Mouse (Mus musculus): ENCODE data around the gene Snn.
"Not testable (repeated sequence)": the region's sequence is repeated elsewhere in the genome, so short reads cannot be mapped to it uniquely, and the experiment has no call there.

Snn gene

DNA sequence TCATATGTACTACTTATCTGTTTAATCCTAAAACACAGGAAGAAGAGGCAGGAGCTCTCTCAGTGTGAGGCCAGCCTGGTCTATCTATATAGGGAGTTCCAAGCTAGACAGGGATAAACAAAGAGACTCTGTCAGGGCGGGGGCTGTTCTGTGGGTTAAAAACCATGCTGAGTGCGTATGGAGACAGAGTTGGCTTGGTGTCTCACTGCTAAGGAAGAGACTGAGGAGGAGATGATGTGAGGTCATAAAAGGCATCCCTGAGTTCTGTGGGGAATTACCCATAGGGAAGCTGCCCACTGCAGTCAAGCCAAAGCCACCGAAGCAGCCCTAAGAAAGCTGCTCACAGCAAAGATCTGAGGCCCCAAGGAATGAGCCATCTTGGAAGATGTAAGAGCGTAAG is at the start of gene Snn:
TSS of gene Snn (plus strand) at position 301 of the 400 bp plus-strand sequence.
- no peak for DNase-seq (ENCODE audit: low spot score in 2 of 2)

DNA sequence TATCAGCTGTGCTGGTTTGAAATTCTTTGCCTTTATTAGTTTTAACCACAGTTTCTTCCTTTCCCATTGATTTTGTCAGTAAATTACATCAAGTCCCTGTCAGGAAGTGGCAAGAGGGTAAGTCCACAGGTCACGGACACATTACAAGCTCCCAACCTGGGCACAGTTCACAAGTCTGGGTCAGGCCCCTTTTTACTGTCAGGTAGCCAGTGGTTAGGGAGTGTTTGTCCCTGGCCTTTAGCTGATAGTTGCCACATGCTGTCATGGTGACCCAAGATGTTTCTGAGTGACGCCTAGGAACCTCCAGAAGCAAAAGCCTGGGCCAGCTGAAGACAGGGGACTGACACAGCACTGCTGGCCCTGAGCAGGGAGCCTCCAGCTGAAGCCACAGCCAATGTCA is 49.5 kb upstream of the Snn start:
- no peak for DNase-seq (ENCODE audit: low spot score in 2 of 2)

DNA sequence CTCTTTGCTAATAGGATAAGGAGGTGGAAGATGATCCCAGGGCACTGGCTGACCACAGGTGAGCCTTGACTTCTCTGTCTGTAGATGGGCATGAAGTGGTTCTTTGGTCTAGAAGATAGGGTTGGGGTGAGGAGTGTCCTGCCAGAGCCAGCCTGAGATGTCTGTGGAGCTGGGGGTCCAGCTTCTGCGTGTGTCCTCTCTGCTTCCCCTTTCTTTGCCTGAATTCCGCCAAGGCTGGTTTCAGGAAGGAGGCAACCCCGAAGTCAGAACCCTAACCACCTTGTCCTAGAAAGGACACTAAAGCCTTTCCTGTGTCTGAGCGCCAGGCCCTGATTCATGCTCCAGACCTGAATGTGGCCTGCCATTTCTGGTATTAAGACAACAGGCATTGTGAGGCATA is 48.8 kb upstream of the Snn start:
- DNase-seq (ENCODE audit: low spot score in 2 of 2) = no peak

DNA sequence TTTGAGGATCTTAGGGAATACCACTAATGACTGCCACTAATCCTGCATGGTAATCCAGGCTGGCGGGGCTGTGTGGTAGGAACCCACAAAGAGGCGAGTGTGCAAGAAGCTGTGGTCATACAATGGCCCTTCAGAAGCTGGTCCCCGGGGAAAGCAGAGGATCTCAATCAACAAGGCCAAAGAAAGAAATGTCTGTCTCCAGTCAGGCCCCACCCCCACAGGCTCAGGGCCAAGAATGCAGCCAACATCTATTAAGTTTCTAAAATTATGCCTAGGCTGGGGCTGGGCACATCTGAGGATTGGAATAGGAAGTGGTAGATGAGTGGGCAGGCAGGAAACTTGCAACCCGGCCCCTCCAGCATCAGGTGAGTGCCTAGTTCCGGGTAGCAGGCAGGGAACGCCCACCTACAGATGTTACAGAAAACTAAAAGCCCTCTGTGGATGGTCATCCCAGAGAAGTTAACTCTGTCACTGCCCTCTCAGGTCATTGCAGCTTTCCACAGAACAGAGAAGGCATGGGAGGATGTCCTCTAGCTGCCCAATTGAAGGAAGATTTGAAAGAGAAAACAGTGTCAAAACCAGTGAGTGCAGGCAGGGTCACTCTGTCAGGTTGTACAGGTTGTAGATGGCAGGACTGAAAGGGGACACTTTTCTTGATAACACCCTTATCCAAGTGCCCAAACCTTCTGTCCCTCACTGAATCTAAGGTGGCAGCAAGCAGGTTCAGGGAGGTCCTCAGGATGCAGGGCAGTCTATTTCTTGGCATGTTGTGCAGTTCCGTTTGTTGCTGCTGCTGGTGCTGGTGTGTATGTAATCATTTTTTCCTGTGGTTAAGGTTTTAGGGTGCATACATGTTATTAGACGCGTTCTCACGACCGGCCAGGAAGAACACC is 47.9 kb upstream of the Snn start:
- peak in 1 of 2 experiments; percentile 37 for DNase-seq (ENCODE audit: low spot score in 2 of 2)

DNA sequence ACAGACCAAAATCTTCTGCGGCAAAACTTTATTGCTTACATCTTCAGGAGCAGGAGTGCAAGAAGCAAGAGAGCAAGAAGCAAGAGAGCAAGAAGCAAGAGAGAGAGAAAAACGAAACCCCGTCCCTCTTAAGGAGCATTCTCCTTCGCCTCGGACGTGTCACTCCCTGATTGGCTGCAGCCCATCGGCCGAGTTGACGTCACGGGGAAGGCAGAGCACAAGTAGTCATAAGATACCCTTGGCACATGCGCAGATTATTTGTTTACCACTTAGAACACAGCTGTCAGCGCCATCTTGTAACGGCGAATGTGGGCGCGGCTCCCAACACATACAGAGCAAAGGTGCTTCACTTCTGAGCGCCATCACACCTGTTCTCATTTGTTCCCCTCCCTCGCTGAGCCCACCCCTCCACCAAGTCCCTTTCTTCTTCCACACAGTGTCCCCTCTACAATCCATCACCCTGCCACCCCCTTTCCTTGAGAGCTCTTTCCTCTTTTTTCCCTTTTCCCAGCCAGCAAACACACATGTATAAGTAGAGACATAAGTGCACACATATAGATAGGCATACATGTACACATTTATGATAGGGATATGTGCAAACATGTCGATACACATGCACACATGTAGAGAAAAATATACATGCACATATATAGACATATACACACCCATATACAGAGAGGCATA is 47.1 kb upstream of the Snn start:
- not testable (repeated sequence) for DNase-seq (ENCODE audit: low spot score in 2 of 2)

DNA sequence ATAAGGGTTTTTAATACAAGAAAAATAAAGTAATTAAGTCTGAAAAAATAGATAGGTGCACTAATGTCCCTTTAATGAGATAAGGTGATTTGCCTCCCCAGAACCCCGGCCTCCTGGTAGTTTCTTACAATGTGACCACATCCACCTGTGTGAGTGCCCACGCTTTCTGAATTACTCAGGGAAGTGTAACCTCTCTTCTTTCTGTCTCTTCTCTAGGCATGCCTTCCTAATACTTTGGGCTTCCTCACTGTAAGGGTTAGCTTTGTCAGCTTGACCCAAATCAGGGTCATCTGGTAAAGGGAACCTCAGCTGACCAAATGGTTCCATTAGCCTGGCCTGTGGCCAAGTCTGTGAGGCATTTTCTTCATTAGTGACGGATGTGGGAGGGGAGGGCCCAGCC is 46.3 kb upstream of the Snn start:
- DNase-seq (ENCODE audit: low spot score in 2 of 2) = no peak

DNA sequence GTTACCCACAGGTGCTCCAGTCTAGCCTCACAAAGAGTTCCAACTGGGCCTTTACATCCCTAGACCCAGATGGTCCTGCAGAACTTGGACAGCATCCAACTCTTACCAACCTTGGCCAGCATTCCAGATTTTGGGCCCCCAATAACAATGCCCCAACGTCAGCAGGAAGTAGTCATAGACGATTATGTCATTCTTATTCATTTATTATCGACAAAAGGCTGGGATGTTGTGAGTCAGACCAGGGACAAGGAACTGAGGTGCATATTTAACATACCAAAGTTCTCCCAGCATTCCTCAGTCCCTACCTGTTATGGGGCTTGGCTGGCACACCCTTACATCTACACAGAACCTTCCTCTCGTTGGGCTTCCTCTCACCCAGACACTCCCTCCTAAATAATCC is 44.4 kb upstream of the Snn start:
- no peak for DNase-seq (ENCODE audit: low spot score in 2 of 2)

DNA sequence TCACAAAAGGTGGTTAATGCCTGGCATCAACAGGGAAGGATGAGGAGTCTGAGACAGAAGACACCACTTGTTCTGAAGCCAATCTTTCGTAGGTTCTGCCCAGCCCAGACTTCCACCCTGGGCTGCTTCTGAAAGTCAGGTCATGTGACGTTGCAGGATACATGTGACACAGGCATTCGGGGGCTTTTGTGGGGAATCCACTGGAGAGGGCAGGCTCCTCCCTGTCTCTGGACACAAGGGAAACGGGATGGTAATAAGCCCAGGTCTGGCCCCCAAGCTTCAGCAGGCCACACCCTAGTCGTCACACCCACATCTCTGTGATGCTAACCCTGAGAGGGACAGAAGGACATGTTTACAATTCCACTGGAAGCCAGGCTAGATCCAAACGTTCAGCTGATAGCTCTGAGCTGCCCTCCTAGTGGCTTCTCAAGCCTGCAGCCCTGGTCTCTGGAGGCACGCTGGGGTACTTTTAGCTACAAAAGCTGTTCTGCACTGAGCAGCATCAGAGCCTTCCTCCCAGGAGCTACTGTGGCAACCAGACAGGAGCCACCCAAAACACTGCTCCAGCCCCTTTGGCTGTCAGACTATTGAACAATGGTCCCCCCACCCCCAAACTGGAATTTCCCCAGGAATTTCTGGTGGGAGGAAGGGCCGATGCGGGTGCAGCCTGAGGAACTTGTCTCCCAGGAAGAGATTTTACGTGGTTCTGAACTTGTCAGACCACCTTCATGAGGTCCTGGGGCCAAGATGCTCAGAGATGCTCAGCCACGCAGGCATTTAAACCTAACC is 42.7 kb upstream of the Snn start:
- DNase-seq (ENCODE audit: low spot score in 2 of 2) = no peak

DNA sequence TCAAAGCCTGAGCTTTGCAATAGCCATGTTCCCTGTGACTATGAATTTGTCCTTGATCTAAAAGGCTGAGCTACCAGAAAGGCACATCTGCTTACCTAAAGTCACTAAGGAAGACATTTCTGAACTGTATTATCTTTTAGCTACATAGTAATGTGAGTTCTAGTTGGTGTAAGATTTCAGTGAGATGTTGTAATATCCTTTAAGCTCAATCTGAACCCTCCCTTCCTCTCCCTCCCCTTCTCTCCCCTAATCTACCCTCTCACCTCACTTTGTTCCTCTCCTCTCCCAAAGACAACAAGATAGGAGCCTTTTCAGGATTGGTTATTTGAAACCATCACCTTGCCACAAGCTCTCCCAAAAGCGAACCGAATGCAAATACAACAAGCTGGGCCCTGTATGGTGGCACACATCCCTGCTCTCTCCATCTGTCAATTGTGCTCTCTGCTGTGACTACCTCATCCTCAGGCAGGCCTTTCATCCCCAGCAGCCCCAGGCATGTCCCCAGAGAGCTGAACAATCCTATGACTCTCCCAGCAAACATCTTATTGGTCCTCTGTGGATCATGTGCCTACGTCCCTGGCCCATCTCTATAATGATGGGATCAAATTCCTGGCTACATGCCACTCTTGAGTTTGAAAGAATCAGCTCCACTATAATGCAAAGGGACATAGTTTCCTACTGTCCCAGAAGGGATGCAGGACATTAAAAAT is 39.2 kb upstream of the Snn start:
- no peak for DNase-seq (ENCODE audit: low spot score in 2 of 2)

DNA sequence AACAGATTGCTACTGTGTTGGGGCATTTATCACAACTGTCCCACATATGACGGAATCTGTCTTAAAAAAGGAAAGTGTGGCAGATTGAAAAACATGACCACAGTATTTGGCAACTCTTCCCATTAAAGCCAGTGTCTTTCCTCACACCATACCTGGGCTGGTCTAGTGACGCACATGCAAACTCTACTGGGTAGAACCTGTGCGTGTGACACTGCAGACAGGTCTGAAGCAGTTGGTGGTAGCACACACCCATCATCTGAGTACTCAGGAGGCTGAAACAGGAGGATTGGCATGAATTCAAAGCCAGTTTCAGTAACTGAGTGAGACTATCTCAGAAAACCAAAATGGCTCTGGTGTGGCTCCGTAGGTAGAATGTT is 38.6 kb upstream of the Snn start:
- no peak for DNase-seq (ENCODE audit: low spot score in 2 of 2)

DNA sequence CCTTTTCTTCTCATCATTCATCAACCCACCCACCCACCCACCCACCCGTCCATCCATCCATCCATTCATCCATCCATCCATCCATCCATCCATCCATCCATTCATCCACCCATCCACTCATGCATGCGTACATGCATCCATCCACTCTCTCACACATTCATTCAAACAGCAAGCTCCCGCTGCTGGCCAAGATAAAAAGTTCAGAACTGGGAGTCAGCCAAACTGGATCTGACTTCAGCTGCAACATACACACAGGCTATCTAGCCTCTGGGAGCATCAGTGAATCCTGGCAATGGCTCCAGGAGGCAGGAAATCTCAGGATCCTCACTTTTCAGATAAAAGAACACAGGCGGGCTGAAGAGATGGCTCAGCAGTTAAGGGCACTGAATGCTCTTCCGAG is 37.1 kb upstream of the Snn start:
- no peak for DNase-seq (ENCODE audit: low spot score in 2 of 2)

DNA sequence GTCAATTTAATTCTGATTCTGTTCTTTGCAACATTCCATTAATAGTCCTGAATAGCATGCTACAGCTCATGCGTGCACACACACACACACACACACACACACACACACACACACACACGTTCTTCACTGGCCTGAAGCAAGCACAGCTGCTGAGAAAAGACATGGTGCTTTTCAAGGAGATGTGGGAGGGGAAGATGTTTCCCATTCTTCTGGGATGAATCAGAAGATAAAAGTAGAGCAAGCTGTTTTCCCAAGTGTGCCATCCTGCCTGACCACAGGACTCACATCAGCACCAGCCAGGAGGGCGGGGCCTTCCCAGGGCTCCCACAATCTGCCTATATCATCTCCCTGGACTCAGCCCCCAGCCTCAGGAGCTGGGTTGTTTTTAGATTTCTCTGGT is 35.9 kb upstream of the Snn start:
- DNase-seq (ENCODE audit: low spot score in 2 of 2) = no peak

DNA sequence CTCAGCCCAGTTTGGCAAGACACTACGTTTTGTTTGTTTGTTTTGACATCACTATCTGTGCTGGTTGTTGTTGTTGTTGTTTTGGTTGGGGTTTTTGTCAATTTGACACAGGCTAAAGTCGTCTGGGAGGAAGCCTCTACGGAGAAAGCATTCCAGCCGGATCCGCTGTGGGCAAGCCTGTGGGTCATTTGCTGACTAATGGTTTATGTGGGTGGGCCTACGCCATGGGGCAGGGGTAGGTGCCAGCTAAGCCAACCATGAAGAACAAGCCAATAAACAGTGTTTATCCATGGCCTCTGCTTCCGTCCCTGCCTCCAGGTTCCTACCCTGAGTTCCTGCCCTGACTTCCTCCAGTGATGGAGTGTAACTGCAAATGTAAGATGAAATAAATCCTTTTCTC is 32.5 kb upstream of the Snn start:
- no peak for DNase-seq (ENCODE audit: low spot score in 2 of 2)

DNA sequence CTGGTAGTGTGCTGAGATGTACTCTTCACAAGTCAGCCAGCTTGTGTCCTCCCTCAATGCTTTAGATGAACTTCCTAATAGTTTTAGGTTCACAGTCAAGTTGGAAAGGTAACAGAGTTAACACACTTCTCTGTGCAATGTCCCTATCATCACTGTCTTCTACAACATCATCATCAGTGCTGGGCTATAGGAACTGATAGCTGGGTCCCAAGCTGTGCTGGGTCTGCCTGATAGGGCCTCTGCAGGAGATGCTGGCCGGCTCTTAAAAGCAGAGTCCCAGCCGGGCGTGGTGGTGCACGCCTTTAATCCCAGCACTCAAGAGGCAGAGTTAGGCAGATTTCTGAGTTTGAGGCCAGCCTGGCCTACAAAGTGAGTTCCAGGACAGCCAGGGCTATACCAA is 29.9 kb upstream of the Snn start:
- no peak for DNase-seq (ENCODE audit: low spot score in 2 of 2)

DNA sequence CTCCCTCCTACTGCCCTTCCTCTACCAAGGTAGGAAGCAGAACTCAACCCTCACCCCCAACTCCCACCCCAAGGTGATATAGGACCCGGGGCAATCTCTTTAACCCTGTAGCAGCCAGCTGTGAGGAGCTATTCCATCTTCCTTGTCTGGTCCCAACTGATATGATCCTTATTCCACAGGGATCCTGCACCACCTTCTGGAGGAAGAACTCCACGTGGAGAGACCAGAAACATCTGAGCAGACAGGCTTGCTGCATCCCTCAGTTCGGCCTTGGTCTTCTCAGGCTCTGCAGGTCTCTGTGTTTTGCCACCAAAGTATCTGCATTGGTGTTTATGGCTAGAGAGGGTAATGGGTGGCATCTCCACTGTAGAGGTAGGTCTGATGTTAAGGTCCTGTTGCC is 29.4 kb upstream of the Snn start:
- DNase-seq (ENCODE audit: low spot score in 2 of 2) = no peak

DNA sequence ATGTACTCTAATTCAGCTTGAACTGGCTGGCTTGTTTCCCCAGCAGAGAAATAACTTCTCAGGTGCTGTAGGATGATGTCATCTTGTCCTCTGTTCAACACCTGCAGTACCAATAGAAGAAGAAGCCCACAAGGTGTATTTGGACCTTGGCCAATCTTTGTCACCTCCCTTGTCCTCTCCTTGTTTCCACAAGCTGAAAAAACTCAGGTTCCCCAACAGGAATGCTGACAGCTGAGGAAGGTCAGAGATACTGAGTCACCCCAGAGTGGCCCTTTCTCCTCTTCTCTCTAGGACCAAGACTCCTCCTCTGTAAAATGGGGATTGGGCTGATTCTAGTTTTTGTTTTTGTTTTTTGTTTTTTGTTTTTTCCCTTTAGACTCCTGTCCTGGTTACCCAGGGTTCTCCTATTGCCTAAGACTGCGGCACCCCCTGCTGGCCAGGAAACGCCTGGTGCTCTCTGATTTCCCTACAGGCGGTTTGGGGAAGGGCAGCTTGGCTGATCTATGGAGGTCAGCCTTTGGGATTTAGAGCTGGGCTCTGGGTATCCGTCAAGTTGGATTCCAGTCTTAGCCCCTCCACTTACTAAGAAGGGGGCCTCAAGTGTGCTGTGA is 26.4 kb upstream of the Snn start:
- DNase-seq (ENCODE audit: low spot score in 2 of 2) = peak; percentile 71 to 80

DNA sequence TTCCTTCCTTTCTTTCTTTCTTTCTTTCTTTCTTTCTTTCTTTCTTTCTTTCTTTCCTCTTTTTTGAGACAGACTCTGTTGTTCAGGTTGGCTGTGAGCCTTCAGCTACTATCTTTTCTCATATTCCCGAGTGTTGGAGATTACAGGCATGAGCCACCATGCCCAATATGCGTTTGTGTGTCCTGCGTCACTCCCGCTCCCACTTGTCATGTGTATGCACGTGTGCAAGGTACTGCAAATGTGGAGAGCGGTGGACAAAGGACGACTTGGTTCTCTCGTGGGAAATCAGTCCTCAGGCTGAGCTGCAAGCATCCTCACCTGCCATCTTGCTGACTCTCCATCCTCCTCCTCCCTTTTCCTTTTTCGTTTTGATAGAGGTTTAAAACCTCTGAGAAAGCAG is 25.5 kb upstream of the Snn start:
- no peak for DNase-seq (ENCODE audit: low spot score in 2 of 2)

DNA sequence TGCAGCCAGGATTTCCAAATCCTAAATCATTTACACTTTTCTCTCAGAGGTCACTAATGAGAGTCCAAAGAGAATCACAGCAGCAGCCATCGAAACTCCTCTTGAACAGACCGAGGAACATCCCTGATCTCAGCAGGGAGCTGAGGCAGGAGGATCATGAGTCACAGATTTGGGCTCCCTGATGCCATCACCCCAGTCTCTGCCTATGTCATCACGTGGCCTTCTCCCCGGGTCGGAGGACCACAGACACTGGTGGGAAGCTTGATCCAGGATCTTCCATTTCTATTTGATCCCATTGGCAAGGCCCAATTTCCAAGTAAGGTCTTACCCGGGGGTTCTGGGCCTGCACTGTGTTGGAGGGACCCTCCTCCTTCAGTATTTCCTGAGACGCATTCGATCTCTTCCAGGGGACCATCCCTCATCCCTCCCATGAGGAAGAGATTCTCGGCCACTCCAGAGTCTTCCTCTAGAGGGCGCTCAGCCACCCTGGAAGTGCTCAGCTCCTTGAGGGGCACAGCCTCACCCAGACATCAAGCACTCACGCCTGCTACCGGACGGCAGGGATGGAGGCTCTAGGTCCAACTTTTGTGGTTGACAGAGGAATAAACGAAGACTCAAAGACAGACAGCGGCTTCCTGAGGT is 24.8 kb upstream of the Snn start:
- peak; percentile 44 to 80 for DNase-seq (ENCODE audit: low spot score in 2 of 2)

DNA sequence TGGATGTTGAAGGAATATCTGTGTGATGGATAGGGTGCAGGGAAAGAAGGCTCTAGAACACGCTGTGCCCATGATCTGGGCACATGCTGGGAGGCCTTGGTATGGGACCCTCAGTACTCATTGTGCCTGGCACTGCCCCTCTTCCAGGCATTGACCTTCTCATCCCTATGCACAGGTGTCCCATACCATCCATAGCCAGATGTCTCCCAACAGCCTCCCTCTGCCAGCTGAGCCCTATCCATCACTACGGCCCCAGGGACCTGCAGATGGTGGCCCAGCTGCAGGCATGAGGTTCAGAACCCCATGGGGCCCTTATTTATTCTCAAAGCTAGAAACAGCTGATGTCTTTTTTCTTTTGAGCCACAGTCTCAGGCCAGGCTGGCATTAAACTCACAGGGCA is 20.1 kb upstream of the Snn start:
- no peak for DNase-seq (ENCODE audit: low spot score in 2 of 2)

DNA sequence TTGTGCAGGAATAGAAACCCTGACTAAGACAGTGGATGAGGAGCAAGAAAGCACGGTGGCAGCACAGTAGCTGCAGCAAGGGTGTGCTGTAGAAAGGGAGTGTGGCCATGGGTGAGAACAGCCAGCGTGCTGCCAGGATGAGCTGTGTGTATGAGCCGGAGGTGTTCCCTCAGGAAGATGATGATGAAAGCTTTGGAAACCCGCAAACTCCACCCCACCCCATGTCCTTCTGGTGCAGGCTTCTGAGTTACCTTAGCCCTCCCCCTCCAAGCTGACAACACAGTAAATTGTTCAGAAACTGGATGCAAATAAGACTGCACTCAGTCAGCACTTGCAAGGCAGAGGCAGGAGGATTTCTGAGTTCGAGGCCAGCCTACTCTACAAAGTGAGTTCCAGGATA is 17.5 kb upstream of the Snn start:
- DNase-seq (ENCODE audit: low spot score in 2 of 2) = no peak

DNA sequence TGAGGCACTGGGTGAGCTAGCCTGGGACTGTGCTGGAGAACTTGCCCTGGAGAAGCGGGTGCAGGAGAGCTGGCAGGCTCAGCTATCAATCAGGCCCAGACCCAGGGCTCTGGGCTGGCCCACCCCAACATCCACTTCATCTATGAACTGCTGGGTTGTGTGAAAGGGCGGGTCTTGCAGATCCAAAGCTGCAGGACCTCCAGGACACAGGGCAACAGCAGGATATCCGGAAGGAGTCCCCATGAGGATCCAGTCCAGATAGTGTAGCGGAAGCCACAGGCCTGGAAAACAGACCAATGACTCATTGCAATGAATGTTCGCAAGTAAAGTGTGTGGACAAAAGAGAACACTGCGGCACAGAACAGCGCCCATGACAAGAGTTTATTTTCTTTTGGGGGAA is 14.3 kb upstream of the Snn start:
- no peak for DNase-seq (ENCODE audit: low spot score in 2 of 2)
